Mouse (Mus musculus) right cerebral cortex, adult 18-20 months (tissue): ENCODE results near the gene Tomm5.
"Not testable (repeated sequence)": the region's sequence is repeated elsewhere in the genome, so short reads cannot be mapped to it uniquely, and the experiment has no call there.

Experiments
- DNase-seq: peaks from one replicate; pipeline ENCODE4 v3.0.0; 2022; ENCODE audit warnings: mixed read lengths

Gene Tomm5

GRCm38 (mm10) chr4:45107601-45108277 lies at the start of gene Tomm5:
Gene Tomm5 (minus strand): TSS chr4:45108114.
- peak; percentile 97 for DNase-seq

- no peak for DNase-seq
Observed at GRCm38 (mm10) chr4:45156433-45156832, 48.5 kb upstream of the Tomm5 start.

- DNase-seq = no peak
Observed at GRCm38 (mm10) chr4:45143005-45143404, 35.1 kb upstream of the Tomm5 start.

GRCm38 (mm10) chr4:45142411-45142810 lies 34.5 kb upstream of the Tomm5 start:
- peak; percentile 5 for DNase-seq

GRCm38 (mm10) chr4:45141835-45142234 lies 33.9 kb upstream of the Tomm5 start:
- DNase-seq = no peak

- no peak for DNase-seq
Observed at GRCm38 (mm10) chr4:45137636-45138035, 29.7 kb upstream of the Tomm5 start.

GRCm38 (mm10) chr4:45134471-45134870 lies 26.6 kb upstream of the Tomm5 start:
- DNase-seq = no peak

GRCm38 (mm10) chr4:45131021-45131420 lies 23.1 kb upstream of the Tomm5 start:
- DNase-seq = no peak

- DNase-seq = no peak
Observed at GRCm38 (mm10) chr4:45121311-45121710, 13.4 kb upstream of the Tomm5 start.

GRCm38 (mm10) chr4:45108456-45109110 lies 669 bp upstream of the Tomm5 start:
- DNase-seq = no peak

- no peak for DNase-seq
Observed at GRCm38 (mm10) chr4:45107066-45107465, 848 bp downstream of the Tomm5 start.

GRCm38 (mm10) chr4:45106409-45106808 lies 1.5 kb downstream of the Tomm5 start:
- no peak for DNase-seq

- peak; percentile 49 for DNase-seq
Observed at GRCm38 (mm10) chr4:45097198-45097872, 10.6 kb downstream of the Tomm5 start.

GRCm38 (mm10) chr4:45084895-45085290 lies 23.0 kb downstream of the Tomm5 start:
- no peak for DNase-seq

- DNase-seq = peak; percentile 94
Observed at GRCm38 (mm10) chr4:45084021-45084894, 23.7 kb downstream of the Tomm5 start, which contains the start of gene Fbxo10. Gene Fbxo10 (minus strand): TSS chr4:45084604.

- DNase-seq = no peak
Observed at GRCm38 (mm10) chr4:45083487-45083886, 24.4 kb downstream of the Tomm5 start.

GRCm38 (mm10) chr4:45082951-45083350 lies 25.0 kb downstream of the Tomm5 start:
- no peak for DNase-seq

GRCm38 (mm10) chr4:45081041-45081440 lies 26.9 kb downstream of the Tomm5 start:
- not testable (repeated sequence) for DNase-seq

- DNase-seq = no peak
Observed at GRCm38 (mm10) chr4:45073544-45073943, 34.4 kb downstream of the Tomm5 start.

GRCm38 (mm10) chr4:45072261-45072973 lies 35.5 kb downstream of the Tomm5 start:
- no peak for DNase-seq

GRCm38 (mm10) chr4:45067742-45068141 lies 40.2 kb downstream of the Tomm5 start:
- DNase-seq = no peak
